Mouse (Mus musculus): ENCODE measurements around the gene Tmem151a.
A peak's percentile ranks its signal among the peaks of the same experiment; 100 is the strongest.

The Tmem151a gene

DNA sequence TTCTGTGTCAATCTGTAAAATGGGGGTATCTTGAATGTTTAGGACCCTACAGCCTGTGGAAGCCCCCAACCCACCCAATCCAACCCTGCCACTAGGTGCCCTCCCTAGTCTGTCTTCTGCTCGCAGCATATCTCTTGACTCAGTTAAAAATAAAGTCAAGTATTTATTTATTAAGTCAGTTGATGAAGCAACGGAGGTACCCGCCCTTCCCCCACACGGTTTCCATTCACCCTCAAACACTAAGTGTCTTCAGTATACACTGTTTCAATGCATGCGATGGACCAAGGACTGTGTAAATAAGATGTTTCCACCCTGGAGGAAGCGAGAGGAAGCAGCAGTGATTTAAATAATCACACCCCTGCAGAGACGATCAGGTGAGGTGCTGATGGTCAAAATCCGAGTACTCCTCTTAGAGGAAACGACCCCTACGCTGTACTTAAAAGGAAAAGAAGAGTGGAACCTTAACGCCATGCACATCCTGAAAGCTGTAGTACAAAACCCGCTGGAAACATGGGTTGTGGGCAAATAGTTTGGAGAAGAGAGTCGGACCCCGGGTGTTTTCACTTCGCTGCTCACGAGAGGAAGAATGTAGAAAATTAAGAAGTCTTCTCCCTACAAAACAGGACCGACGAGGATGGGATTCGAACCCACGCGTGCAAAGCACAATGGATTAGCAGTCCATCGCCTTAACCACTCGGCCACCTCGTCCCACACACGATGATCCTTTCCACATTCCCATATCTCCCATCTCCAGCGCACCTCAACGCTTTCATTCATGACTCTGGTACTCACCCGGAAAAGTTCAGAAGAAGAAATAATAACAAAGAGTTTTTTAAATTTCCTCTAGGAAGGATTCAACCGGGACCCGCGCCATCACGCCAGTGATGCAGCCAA, 47.4 kb downstream of the Tmem151a start:
- Histone ChIP-seq H3K4me3 (replicated peaks; ENCODE audit: low read length) (peak overlapping the region; percentile 88), H3K4me1 (replicated peaks; ENCODE audit: low read depth, low read length) (peaks cover 56% of the 10 kb centered on the region), H3K27me3 (ENCODE audit: insufficient read depth, low read length) (peaks cover 31% of the 10 kb centered on the region), H3K36me3 (ENCODE audit: insufficient read depth, low read length) (peaks cover 6% of the 10 kb centered on the region), H3K9me3 (ENCODE audit: low read length) (no peaks in the 10 kb centered on the region)
- peak; percentile 67; the same call in 1 of the 2 replicates for TF ChIP-seq NANOG (IDR thresholded peaks at IDR 0.05; ENCODE audit: borderline replicate concordance, low read length)
- no peak for TF ChIP-seq CTCF (conservative IDR thresholded peaks at IDR 0.05; ENCODE audit: low read length)

DNA sequence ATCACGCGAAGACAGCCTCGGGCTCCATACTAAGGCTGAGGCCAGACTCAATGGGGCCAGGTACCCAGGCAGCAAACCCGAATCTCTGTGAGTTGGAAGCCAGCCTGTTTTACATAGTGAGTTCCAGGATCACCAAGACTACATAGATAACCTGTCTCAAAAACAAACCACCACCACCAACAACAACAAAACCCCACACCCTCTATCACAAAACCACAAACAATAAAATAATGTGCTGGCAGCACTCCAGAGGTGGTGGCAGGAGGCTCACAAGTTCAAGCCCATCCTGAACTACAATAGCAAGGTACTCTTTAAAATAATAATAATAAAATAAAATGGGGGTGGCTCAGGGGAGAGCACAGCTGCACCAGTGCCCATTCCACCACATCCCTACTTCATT, 48.8 kb downstream of the Tmem151a start:
- Histone ChIP-seq H3K4me3 (replicated peaks; ENCODE audit: low read length) (no peak overlapping the region), H3K27me3 (ENCODE audit: insufficient read depth, low read length) (peaks cover 31% of the 10 kb centered on the region), H3K36me3 (ENCODE audit: insufficient read depth, low read length) (peaks cover 6% of the 10 kb centered on the region), H3K9me3 (ENCODE audit: low read length) (no peaks in the 10 kb centered on the region), H3K4me1 (replicated peaks; ENCODE audit: low read depth, low read length) (peaks cover 54% of the 10 kb centered on the region)
- TF ChIP-seq POU5F1 (IDR thresholded peaks at IDR 0.05; ENCODE audit: borderline replicate concordance, low read length) (no peak), CTCF (conservative IDR thresholded peaks at IDR 0.05; ENCODE audit: low read length) (no peak), NANOG (IDR thresholded peaks at IDR 0.05; ENCODE audit: borderline replicate concordance, low read length) (no peak)

DNA sequence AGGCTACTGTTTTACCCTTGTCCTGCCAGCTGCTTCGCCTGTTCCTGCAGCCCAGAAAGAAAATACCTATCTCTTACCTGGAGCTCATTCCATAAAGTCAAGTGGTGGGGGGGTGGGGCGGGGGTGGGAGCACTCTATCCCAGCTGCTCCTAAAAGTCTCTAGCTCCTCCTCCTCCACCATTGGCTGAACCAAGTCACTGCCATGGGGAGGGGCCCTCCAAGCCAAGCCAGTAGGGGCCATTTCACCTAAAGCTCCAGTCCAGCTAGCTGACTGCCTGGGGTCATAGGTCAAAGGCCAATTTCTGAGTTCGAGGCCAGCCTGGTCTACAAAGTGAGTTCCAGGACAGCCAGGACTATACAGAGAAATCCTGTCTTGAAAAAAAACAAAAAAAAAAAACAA, 52.6 kb downstream of the Tmem151a start:
- no peak overlapping the region for H3K4me3 ChIP-seq (replicated peaks; ENCODE audit: low read length)
- H3K4me1 ChIP-seq (replicated peaks; ENCODE audit: low read depth, low read length), result peaks cover 28% of the 10 kb centered on the region
- TF ChIP-seq POU5F1 (IDR thresholded peaks at IDR 0.05; ENCODE audit: borderline replicate concordance, low read length), result no peak
- TF ChIP-seq CTCF (conservative IDR thresholded peaks at IDR 0.05; ENCODE audit: low read length), result no peak
- no peak for TF ChIP-seq NANOG (IDR thresholded peaks at IDR 0.05; ENCODE audit: borderline replicate concordance, low read length)
- no peaks in the 10 kb centered on the region for H3K9me3 ChIP-seq (ENCODE audit: low read length)
- peaks cover 14% of the 10 kb centered on the region for H3K27me3 ChIP-seq (ENCODE audit: insufficient read depth, low read length)
- H3K36me3 ChIP-seq (ENCODE audit: insufficient read depth, low read length), result peaks cover 45% of the 10 kb centered on the region

DNA sequence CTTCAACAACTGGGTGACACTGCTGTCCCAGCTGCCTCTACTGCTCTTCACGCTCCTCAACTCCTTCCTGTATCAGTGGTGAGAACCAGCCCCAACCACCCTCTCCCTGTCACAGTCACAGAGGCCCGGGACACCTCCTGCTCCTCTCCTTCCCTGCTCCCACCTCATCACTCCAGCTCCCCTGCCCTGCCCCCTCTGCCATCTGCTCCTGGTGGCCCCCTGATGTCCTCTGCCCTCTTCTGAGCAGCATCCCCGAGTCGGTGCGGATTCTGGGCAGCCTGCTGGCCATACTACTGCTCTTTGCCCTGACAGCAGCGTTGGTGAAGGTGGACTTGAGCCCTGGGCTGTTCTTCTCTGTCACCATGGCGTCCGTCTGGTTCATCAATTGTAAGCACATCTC, 59.2 kb downstream of the Tmem151a start:
- no peak for TF ChIP-seq NANOG (IDR thresholded peaks at IDR 0.05; ENCODE audit: borderline replicate concordance, low read length)
- TF ChIP-seq POU5F1 (IDR thresholded peaks at IDR 0.05; ENCODE audit: borderline replicate concordance, low read length), result no peak
- TF ChIP-seq CTCF (conservative IDR thresholded peaks at IDR 0.05; ENCODE audit: low read length), result no peak
- H3K4me1 ChIP-seq (replicated peaks; ENCODE audit: low read depth, low read length), result peaks cover 28% of the 10 kb centered on the region
- H3K9me3 ChIP-seq (ENCODE audit: low read length), result no peaks in the 10 kb centered on the region
- H3K27me3 ChIP-seq (ENCODE audit: insufficient read depth, low read length), result no peaks in the 10 kb centered on the region; the same call in 1 of the 2 replicates
- peaks cover 59% of the 10 kb centered on the region for H3K36me3 ChIP-seq (ENCODE audit: insufficient read depth, low read length)
- no peak overlapping the region for H3K4me3 ChIP-seq (replicated peaks; ENCODE audit: low read length)

DNA sequence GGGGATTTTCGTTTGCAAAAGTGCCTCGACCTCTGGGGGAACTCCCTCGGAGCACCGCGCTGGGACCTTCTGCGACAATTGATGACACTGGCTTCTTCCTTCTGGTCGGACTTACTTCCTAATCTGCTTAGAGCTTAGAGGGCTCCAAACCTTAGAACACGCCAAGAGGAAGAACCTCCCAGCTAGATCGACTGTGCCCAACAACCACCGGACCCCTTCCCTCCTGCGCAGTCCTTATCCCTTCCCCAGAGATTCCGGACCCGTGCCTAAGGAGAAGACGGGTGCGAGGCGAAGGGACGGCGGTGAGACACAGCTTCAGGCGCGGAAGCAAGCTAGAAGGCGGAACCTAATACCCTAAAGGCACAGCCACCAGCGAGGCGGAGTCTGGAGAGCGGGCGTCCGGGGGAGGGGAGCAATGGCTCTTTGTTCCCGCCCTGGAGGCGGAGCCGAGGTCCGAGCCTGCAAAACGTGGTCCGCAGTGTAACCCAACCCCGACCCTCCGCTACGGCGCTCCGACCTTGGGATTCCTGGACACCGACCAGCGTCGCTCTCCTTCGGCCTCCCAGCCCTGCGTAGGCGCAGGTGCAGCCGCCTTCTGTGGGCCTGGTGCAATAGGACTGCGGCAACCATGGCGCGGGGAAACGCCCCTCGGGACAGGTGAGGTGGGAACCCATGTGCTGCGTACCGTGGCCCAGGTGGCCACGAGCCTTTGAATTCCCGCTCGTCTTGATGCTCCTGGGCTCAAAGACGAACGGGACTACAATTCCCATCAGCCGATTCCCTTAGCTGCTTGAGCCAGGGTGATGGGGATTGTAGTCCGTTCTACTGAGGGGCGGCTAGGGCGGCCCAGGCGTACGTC, 61.5 kb downstream of the Tmem151a start, which contains the start of gene Slc29a2:
Gene Slc29a2 (plus strand): TSS at position 240 of the 859 bp plus-strand sequence.
- Histone ChIP-seq H3K9me3 (ENCODE audit: low read length) (no peaks in the 10 kb centered on the region), H3K4me1 (replicated peaks; ENCODE audit: low read depth, low read length) (peaks cover 33% of the 10 kb centered on the region), H3K36me3 (ENCODE audit: insufficient read depth, low read length) (peaks cover 36% of the 10 kb centered on the region), H3K27me3 (ENCODE audit: insufficient read depth, low read length) (no peaks in the 10 kb centered on the region; the same call in 1 of the 2 replicates), H3K4me3 (replicated peaks; ENCODE audit: low read length) (peak within 1 kb of the TSS; percentile 85)
- TF ChIP-seq POU5F1 (IDR thresholded peaks at IDR 0.05; ENCODE audit: borderline replicate concordance, low read length) (no peak; the same call in 1 of the 2 replicates), NANOG (IDR thresholded peaks at IDR 0.05; ENCODE audit: borderline replicate concordance, low read length) (no peak), CTCF (conservative IDR thresholded peaks at IDR 0.05; ENCODE audit: low read length) (no peak)

DNA sequence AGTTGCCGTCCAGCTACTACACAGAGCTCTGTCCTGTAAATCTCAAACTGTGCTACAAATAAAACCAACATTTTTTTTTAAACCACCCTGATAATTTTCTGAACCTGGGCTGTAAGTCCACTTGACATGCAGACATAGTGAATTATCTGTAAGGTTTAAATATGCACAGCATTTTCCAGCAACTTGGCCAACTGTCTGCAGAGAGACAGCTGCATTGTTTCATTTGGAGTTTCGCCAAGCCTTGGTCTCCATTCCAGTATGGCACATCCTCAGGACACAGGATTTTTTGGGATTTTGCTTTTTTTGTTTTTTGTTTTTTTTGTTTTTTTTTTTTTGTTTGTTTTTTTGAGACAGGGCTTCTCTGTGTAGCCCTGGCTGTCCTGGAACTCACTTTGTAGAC, 63.9 kb downstream of the Tmem151a start:
- Histone ChIP-seq H3K4me1 (replicated peaks; ENCODE audit: low read depth, low read length) (peaks cover 55% of the 10 kb centered on the region), H3K27me3 (ENCODE audit: insufficient read depth, low read length) (no peaks in the 10 kb centered on the region; the same call in 1 of the 2 replicates), H3K36me3 (ENCODE audit: insufficient read depth, low read length) (peaks cover 12% of the 10 kb centered on the region), H3K4me3 (replicated peaks; ENCODE audit: low read length) (no peak overlapping the region), H3K9me3 (ENCODE audit: low read length) (no peaks in the 10 kb centered on the region)
- TF ChIP-seq CTCF (conservative IDR thresholded peaks at IDR 0.05; ENCODE audit: low read length) (no peak), POU5F1 (IDR thresholded peaks at IDR 0.05; ENCODE audit: borderline replicate concordance, low read length) (no peak), NANOG (IDR thresholded peaks at IDR 0.05; ENCODE audit: borderline replicate concordance, low read length) (no peak)

All from E14TG2a.4 (cell line).